Mouse (Mus musculus) MEL (cell line): ENCODE results near the gene Epb41l4b.

ENCODE experiments used
- POLR2A ChIP-seq, 2 experiments: IDR thresholded peaks; 2 replicates each; pipeline ENCODE4 v1.6.1; 2011 to 2012; ENCODE audit warnings: low read length in 2 of 2, mild to moderate bottlenecking in 2 of 2, control low read depth in 1 of 2, improper control_type of control experiment in 1 of 2, low read depth in 1 of 2, moderate library complexity in 1 of 2; ENCODE audit not compliant: control insufficient read depth in 1 of 2, insufficient read depth in 1 of 2, poor library complexity in 1 of 2
- ZMIZ1 ChIP-seq: IDR thresholded peaks from 2 replicates; pipeline ENCODE4 v1.6.1; 2012; ENCODE audit warnings: low read depth, mild to moderate bottlenecking, inconsistent platforms, low read length, improper control_type of control experiment, moderate library complexity

GRCm38 (mm10) chr4:57060319-57060831 is 82.9 kb downstream of the Epb41l4b start:
- no peak for TF ChIP-seq POLR2A (IDR thresholded peaks at IDR 0.05; ENCODE audit: control insufficient read depth in 1 of 2, insufficient read depth in 1 of 2, low read depth in 1 of 2, low read length in 2 of 2, poor library complexity in 1 of 2)
- no peak for TF ChIP-seq ZMIZ1
